Mouse (Mus musculus): ENCODE measurements at regions not wholly inside any gene's neighbourhood (a gene's known extent, or its start where the extent isn't known, plus 50 kb on each side); places are given as distances from the start of the nearest gene placed in this dataset.
A peak's percentile ranks its signal among the peaks of the same experiment; 100 is the strongest.

- 58% methylated on average over 2 of the region's 2 CpGs for WGBS
Observed at GRCm38 (mm10) chr8:90512594-90512993, 164.5 kb upstream of the Tox3 start.

DNA sequence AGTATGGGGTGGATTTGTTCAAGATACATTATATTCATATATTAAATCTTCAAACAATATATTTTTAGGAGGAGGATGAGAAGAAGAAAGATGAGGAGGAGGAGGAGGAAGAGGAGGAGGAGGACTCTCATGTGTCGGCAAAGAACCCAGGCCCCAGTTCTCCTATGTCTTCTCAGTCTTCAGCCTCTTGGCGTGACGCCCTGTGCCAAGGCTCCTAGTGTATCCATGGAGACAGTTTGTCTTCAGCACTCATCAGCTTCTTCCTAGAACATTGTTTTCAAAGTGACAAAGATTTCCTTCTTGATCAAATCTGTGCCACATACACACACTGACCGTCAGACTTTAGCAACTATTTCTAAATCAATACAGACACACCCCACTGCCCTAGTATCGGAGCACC, 156.4 kb upstream of the Tox3 start:
- H3K4me3 ChIP-seq (ENCODE audit: low read depth, low read length): no peak overlapping the region
- H3K4me1 ChIP-seq (ENCODE audit: control insufficient read depth, insufficient read depth, low read length): no peaks in the 10 kb centered on the region
- 79% methylated on average over 5 of the region's 5 CpGs for WGBS
- no peak for ATAC-seq (ENCODE audit: insufficient number of reproducible peaks, insufficient read depth, low FRiP score, low read depth)
- no peak overlapping the region for H3K27ac ChIP-seq (ENCODE audit: low read length)
- no peaks in the 10 kb centered on the region for H3K27me3 ChIP-seq (ENCODE audit: control insufficient read depth, insufficient read depth, low read length)
- no peak overlapping the region for H3K4me2 ChIP-seq (replicated peaks; ENCODE audit: low read depth, low read length)
- H3K36me3 ChIP-seq (ENCODE audit: control insufficient read depth, insufficient read depth, low read length): no peaks in the 10 kb centered on the region
- no peak overlapping the region for H3K9ac ChIP-seq (replicated peaks; ENCODE audit: low read depth, low read length)
- H3K9me3 ChIP-seq (ENCODE audit: control insufficient read depth, low read depth, low read length): no peaks in the 10 kb centered on the region

More at GRCm38 (mm10) chr8:90512594-90512993, 164.5 kb upstream of the Tox3 start:
- no peaks in the 10 kb centered on the region for H3K27me3 ChIP-seq (ENCODE audit: control insufficient read depth, insufficient read depth, low read length)
- H3K36me3 ChIP-seq (ENCODE audit: control insufficient read depth, insufficient read depth, low read length): no peaks in the 10 kb centered on the region
- H3K4me2 ChIP-seq (replicated peaks; ENCODE audit: low read depth, low read length): no peak overlapping the region
- no peaks in the 10 kb centered on the region for H3K9me3 ChIP-seq (ENCODE audit: control insufficient read depth, low read depth, low read length)
- no peak overlapping the region for H3K4me3 ChIP-seq (ENCODE audit: low read depth, low read length)
- no peak for ATAC-seq (ENCODE audit: insufficient number of reproducible peaks, insufficient read depth, low FRiP score, low read depth)
- no peak overlapping the region for H3K9ac ChIP-seq (replicated peaks; ENCODE audit: low read depth, low read length)
- no peak overlapping the region for H3K27ac ChIP-seq (ENCODE audit: low read length)
- no peaks in the 10 kb centered on the region for H3K4me1 ChIP-seq (ENCODE audit: control insufficient read depth, insufficient read depth, low read length)

DNA sequence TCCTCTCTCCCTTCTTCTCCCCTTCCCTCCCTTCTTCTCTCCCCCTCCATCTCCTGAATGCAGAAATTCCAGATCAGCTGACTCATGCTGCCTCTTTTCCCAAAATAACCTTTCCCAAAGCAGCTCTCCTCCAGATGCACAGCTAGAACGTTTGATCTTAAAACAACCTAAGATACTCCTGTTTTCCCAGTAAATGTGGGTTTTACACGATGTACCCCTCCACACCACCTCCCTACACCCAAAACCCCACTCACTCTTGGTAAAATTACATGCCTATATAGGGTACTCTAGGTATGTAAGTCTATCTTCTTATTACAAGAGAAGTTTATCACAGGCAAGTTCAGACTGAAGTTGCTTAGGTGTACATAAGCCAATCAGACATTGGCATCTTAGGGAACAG, 155.2 kb upstream of the Tox3 start:
- H3K9ac ChIP-seq (replicated peaks; ENCODE audit: low read depth, low read length): no peak overlapping the region
- no peak overlapping the region for H3K4me3 ChIP-seq (ENCODE audit: low read depth, low read length)
- no peaks in the 10 kb centered on the region for H3K9me3 ChIP-seq (ENCODE audit: control insufficient read depth, low read depth, low read length)
- H3K4me2 ChIP-seq (replicated peaks; ENCODE audit: low read depth, low read length): no peak overlapping the region
- no peak for ATAC-seq (ENCODE audit: insufficient number of reproducible peaks, insufficient read depth, low FRiP score, low read depth)
- H3K4me1 ChIP-seq (ENCODE audit: control insufficient read depth, insufficient read depth, low read length): no peaks in the 10 kb centered on the region
- H3K27me3 ChIP-seq (ENCODE audit: control insufficient read depth, insufficient read depth, low read length): no peaks in the 10 kb centered on the region
- no peak overlapping the region for H3K27ac ChIP-seq (ENCODE audit: low read length)
- no peaks in the 10 kb centered on the region for H3K36me3 ChIP-seq (ENCODE audit: control insufficient read depth, insufficient read depth, low read length)
- 36% methylated on average over 2 of the region's 2 CpGs for WGBS

- Histone ChIP-seq H3K27me3 (ENCODE audit: control insufficient read depth, insufficient read depth, low read length) (no peaks in the 10 kb centered on the region), H3K9ac (replicated peaks; ENCODE audit: low read depth, low read length) (no peak overlapping the region), H3K27ac (ENCODE audit: low read length) (no peak overlapping the region), H3K9me3 (ENCODE audit: control insufficient read depth, low read depth, low read length) (no peaks in the 10 kb centered on the region), H3K4me3 (ENCODE audit: low read depth, low read length) (no peak overlapping the region), H3K36me3 (ENCODE audit: control insufficient read depth, insufficient read depth, low read length) (no peaks in the 10 kb centered on the region), H3K4me1 (ENCODE audit: control insufficient read depth, insufficient read depth, low read length) (no peaks in the 10 kb centered on the region), H3K4me2 (replicated peaks; ENCODE audit: low read depth, low read length) (no peak overlapping the region)
- ATAC-seq (ENCODE audit: insufficient number of reproducible peaks, insufficient read depth, low FRiP score, low read depth): no peak
- 39% methylated on average over 2 of the region's 2 CpGs for WGBS
Observed at GRCm38 (mm10) chr8:90502879-90503278, 154.7 kb upstream of the Tox3 start.

DNA sequence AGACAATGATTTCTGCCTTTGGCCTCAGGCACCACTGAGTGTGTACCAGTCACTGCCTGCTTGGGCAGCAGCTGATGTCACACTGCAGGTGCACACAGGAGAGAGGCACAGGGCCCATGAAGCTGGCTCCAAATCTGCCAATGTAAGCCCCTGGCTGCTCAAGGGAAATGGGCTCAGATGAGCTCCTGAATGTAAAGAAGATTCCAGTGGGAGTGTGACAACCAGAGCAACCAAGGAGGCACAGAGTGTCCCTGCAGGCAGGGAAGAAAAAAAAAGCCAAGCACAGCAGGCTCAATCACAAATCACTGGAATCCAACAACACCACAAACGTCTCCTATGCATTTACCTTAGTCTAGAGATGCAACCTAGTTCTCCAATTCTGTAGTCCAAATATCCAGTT, 151.2 kb upstream of the Tox3 start:
- H3K9me3 ChIP-seq (ENCODE audit: control insufficient read depth, low read depth, low read length): no peaks in the 10 kb centered on the region
- WGBS: 50% methylated on average over 1 of the region's 1 CpGs
- no peaks in the 10 kb centered on the region for H3K36me3 ChIP-seq (ENCODE audit: control insufficient read depth, insufficient read depth, low read length)
- H3K4me2 ChIP-seq (replicated peaks; ENCODE audit: low read depth, low read length): no peak overlapping the region
- H3K27me3 ChIP-seq (ENCODE audit: control insufficient read depth, insufficient read depth, low read length): no peaks in the 10 kb centered on the region
- H3K4me1 ChIP-seq (ENCODE audit: control insufficient read depth, insufficient read depth, low read length): peaks cover 5% of the 10 kb centered on the region; the same call in 1 of the 2 replicates
- no peak overlapping the region for H3K27ac ChIP-seq (ENCODE audit: low read length)
- no peak overlapping the region for H3K9ac ChIP-seq (replicated peaks; ENCODE audit: low read depth, low read length)
- no peak for ATAC-seq (ENCODE audit: insufficient number of reproducible peaks, insufficient read depth, low FRiP score, low read depth)
- no peak overlapping the region for H3K4me3 ChIP-seq (ENCODE audit: low read depth, low read length)

DNA sequence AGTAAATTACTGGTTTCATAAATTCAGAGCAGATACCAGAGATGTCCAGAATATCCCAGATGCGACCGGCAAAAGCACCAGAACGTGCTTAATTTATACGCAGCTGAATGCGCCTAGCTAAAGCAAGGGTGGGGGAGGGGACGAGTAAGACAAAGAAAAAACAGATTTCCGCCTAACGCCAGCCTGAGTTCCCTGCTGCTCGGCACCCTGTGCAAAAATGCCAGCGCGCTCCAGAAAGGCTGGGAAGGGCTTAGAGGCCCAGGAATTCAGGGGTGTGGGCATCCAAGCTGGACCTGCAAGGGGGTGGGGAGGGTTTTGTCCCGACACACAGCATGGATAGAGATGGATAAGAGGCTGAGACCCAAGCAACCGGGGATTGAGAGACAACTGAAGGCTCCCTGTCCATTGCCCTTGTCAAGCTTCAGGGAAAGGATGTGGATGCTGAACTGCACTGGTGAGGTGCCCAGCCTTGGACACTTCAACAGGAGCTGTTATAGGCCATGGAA, 148.6 kb upstream of the Tox3 start:
- Histone ChIP-seq H3K36me3 (ENCODE audit: control insufficient read depth, insufficient read depth, low read length) (no peaks in the 10 kb centered on the region), H3K9ac (replicated peaks; ENCODE audit: low read depth, low read length) (peak overlapping the region; percentile 14; the same call in 1 of the 2 replicates), H3K4me1 (ENCODE audit: control insufficient read depth, insufficient read depth, low read length) (peaks cover 5% of the 10 kb centered on the region; the same call in 1 of the 2 replicates), H3K27me3 (ENCODE audit: control insufficient read depth, insufficient read depth, low read length) (no peaks in the 10 kb centered on the region), H3K4me3 (ENCODE audit: low read depth, low read length) (0 out of 2 replicates have a peak overlapping the region, but pooled peaks have one; percentile 5), H3K27ac (ENCODE audit: low read length) (no peak overlapping the region), H3K9me3 (ENCODE audit: control insufficient read depth, low read depth, low read length) (no peaks in the 10 kb centered on the region), H3K4me2 (replicated peaks; ENCODE audit: low read depth, low read length) (peak overlapping the region; percentile 39)
- no peak for ATAC-seq (ENCODE audit: insufficient number of reproducible peaks, insufficient read depth, low FRiP score, low read depth)
- WGBS: 6% methylated on average over 13 of the region's 13 CpGs

- Histone ChIP-seq H3K9me3 (ENCODE audit: control insufficient read depth, low read depth, low read length) (no peaks in the 10 kb centered on the region), H3K36me3 (ENCODE audit: control insufficient read depth, insufficient read depth, low read length) (no peaks in the 10 kb centered on the region), H3K27me3 (ENCODE audit: control insufficient read depth, insufficient read depth, low read length) (no peaks in the 10 kb centered on the region), H3K4me3 (ENCODE audit: low read depth, low read length) (no peak overlapping the region), H3K4me1 (ENCODE audit: control insufficient read depth, insufficient read depth, low read length) (peaks cover 5% of the 10 kb centered on the region; the same call in 1 of the 2 replicates), H3K27ac (ENCODE audit: low read length) (no peak overlapping the region), H3K9ac (replicated peaks; ENCODE audit: low read depth, low read length) (no peak overlapping the region), H3K4me2 (replicated peaks; ENCODE audit: low read depth, low read length) (no peak overlapping the region)
- no peak for ATAC-seq (ENCODE audit: insufficient number of reproducible peaks, insufficient read depth, low FRiP score, low read depth)
- 54% methylated on average over 5 of the region's 5 CpGs for WGBS
Observed at GRCm38 (mm10) chr8:90495943-90496371, 147.8 kb upstream of the Tox3 start.

GRCm38 (mm10) chr8:90492521-90493225, 144.5 kb upstream of the Tox3 start:
- Histone ChIP-seq H3K4me3 (ENCODE audit: low read depth, low read length) (no peak overlapping the region), H3K9ac (replicated peaks; ENCODE audit: low read depth, low read length) (no peak overlapping the region), H3K9me3 (ENCODE audit: control insufficient read depth, low read depth, low read length) (no peaks in the 10 kb centered on the region), H3K27ac (ENCODE audit: low read length) (no peak overlapping the region), H3K4me1 (ENCODE audit: control insufficient read depth, insufficient read depth, low read length) (peaks cover 5% of the 10 kb centered on the region; the same call in 1 of the 2 replicates), H3K4me2 (replicated peaks; ENCODE audit: low read depth, low read length) (no peak overlapping the region), H3K36me3 (ENCODE audit: control insufficient read depth, insufficient read depth, low read length) (no peaks in the 10 kb centered on the region), H3K27me3 (ENCODE audit: control insufficient read depth, insufficient read depth, low read length) (no peaks in the 10 kb centered on the region)
- 53% methylated on average over 14 of the region's 14 CpGs for WGBS
- ATAC-seq (ENCODE audit: insufficient number of reproducible peaks, insufficient read depth, low FRiP score, low read depth): no peak
